Mouse (Mus musculus) spleen, adult 2 months (tissue): ENCODE data around the gene Orm1. TPM values are rescaled to one million over a fixed set of nuclear protein-coding genes. Genes with fewer than 3 reads are reported as not detected.

Experiments used
- DNase-seq, 2 experiments: peaks; one replicate each; pipeline versions ENCODE4 v3.0.0 to v3.0.0-alpha.2; 2012 to 2021; ENCODE audit warnings: low spot score in 2 of 2, low read depth in 1 of 2
- H3K27ac ChIP-seq: fragments of 200-500 bp; 2 replicates; pipeline ENCODE4 v1.5.1; 2012; ENCODE audit warnings: low read length, inconsistent platforms; ENCODE audit not compliant: insufficient read depth
- H3K27me3 ChIP-seq: fragments of 200-500 bp; 2 replicates; pipeline ENCODE4 v1.6.1; 2012; ENCODE audit warnings: mild to moderate bottlenecking, moderate library complexity, low read length, inconsistent platforms; ENCODE audit not compliant: control insufficient read depth, insufficient read depth
- H3K36me3 ChIP-seq: fragments of 200-500 bp; 2 replicates; pipeline ENCODE4 v1.6.1; 2012; ENCODE audit warnings: mild to moderate bottlenecking, low read length, inconsistent platforms; ENCODE audit not compliant: control insufficient read depth, insufficient read depth
- H3K4me1 ChIP-seq: fragments of 200-500 bp; 2 replicates; pipeline ENCODE4 v1.6.1; 2011; ENCODE audit warnings: inconsistent platforms; ENCODE audit not compliant: control insufficient read depth, insufficient read depth, insufficient read length
- H3K4me3 ChIP-seq: fragments of 200-500 bp; 2 replicates; pipeline ENCODE4 v1.5.1; 2011; ENCODE audit warnings: mild to moderate bottlenecking, inconsistent platforms; ENCODE audit not compliant: insufficient read depth, insufficient read length; ENCODE audit errors: extremely low read depth
- CTCF ChIP-seq: fragments of 200-500 bp; IDR thresholded peaks from 2 replicates; pipeline ENCODE4 v1.5.1; 2011; ENCODE audit warnings: mild to moderate bottlenecking, inconsistent platforms; ENCODE audit not compliant: insufficient read depth, insufficient read length, insufficient replicate concordance; ENCODE audit errors: extremely low read depth
- POLR2A ChIP-seq: fragments of 200-500 bp; IDR thresholded peaks from 2 replicates; pipeline ENCODE4 v1.6.1; 2011; ENCODE audit warnings: low read depth, low read length, inconsistent platforms
- WGBS: fragments of 180-500 bp; shearing (Covaris S2); methylation state at CpG from one replicate; pipeline ENCODE4 v1.1.7; 2018; 5-methylcytosine and 5-hydroxymethylcytosine counted together
- polyA plus RNA-seq: library from polyadenylated mRNA; depleted of rRNA; stranded (reverse); fragments of >200 nt; gene quantifications from 2 replicates; pipeline ENCODE4 v1.2.3, GENCODE M21; 2012

Gene Orm1
- polyA plus RNA-seq, 1 experiment: 0.43 TPM

DNA sequence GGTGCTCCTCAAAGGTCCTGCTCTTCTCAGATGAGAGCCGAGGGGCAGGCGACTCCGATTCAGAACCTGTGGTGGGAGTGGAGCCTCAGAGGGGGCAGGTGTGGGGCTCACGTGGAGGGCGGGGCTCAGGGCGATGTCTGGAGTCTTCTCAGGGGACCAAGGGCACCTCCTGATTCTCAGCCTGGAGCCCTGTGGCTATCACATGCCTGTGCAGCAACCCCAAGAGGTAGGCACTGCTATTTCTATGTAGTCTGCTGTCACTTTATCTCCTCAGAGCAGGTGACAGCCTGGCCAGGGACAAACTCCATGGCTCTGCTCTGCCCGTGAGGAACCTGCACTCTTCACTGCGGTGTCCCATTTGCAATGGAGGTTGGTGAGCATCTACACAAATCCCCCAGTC is 29.0 kb downstream of the Orm1 start:
- H3K4me1 ChIP-seq: 0 out of 2 replicates have a peak, but pooled peaks cover 2% of the 10 kb centered on the region
- DNase-seq: no peak
- H3K27me3 ChIP-seq: no peaks in the 10 kb centered on the region
- WGBS: 87% methylated on average over 8 of the region's 8 CpGs
- peaks cover 87% of the 10 kb centered on the region for H3K36me3 ChIP-seq
- no peak overlapping the region for H3K4me3 ChIP-seq
- TF ChIP-seq CTCF (no peak), POLR2A (no peak)
- H3K27ac ChIP-seq: no peak overlapping the region

DNA sequence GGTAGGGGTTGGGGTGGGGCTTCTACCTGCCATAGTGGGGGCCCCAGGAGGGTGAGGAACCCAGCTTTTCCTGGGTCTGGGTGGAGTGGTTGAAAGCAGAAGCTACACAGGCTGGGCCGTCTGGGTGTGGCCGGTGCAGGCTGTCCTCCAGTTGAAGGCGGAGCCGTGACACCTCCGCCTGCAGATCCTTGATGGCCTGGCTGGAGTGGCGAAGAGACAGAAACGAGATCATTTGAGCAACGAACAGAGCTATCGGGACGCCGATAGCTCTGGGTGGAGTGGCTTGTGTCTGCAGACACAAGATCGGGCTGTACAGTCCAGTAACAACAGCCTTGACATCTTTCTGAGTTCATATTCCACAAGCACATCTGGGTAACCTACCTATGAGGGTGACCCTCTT is 30.0 kb downstream of the Orm1 start:
- no peak for DNase-seq
- no peak overlapping the region for H3K4me3 ChIP-seq
- WGBS: 75% methylated on average over 12 of the region's 12 CpGs
- peak overlapping the region; percentile 38; the same call in 1 of the 2 replicates for H3K27ac ChIP-seq
- TF ChIP-seq CTCF: no peak
- TF ChIP-seq POLR2A: no peak
- H3K36me3 ChIP-seq: peaks cover 87% of the 10 kb centered on the region
- H3K4me1 ChIP-seq: 0 out of 2 replicates have a peak, but pooled peaks cover 2% of the 10 kb centered on the region
- H3K27me3 ChIP-seq: no peaks in the 10 kb centered on the region

DNA sequence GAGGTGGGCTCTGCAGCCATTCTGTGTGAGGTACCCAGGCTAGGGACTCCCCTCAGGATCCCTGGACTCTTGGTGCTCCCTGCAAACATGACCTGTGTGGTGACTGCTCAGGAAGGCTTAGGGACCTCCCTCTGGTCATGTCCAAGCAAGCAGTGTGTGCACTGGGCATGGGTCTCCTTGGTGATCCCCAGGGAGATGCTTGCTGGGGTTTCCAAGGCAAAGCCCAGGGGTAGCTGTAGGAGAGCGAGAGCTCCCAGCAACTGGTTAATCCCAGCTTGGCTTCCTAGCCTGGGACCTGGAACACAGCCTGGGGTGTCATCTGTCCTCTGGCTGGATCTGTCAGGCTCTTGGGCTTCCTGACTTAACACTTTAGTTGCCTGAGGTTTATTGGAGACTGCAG is 31.0 kb downstream of the Orm1 start:
- TF ChIP-seq POLR2A (no peak), CTCF (no peak)
- Histone ChIP-seq H3K4me1 (0 out of 2 replicates have a peak, but pooled peaks cover 2% of the 10 kb centered on the region), H3K36me3 (peaks cover 89% of the 10 kb centered on the region), H3K27me3 (no peaks in the 10 kb centered on the region), H3K4me3 (no peak overlapping the region), H3K27ac (peak overlapping the region; percentile 38; the same call in 1 of the 2 replicates)
- 100% methylated on average over 1 of the region's 1 CpGs for WGBS
- DNase-seq: no peak

GRCm38 (mm10) chr4:63377483-63377882 is 33.1 kb downstream of the Orm1 start:
- Histone ChIP-seq H3K4me1 (peaks cover under 1% of the 10 kb centered on the region; the same call in 1 of the 2 replicates), H3K27me3 (no peaks in the 10 kb centered on the region), H3K27ac (no peak overlapping the region), H3K36me3 (peaks cover 92% of the 10 kb centered on the region), H3K4me3 (no peak overlapping the region)
- DNase-seq: no peak
- TF ChIP-seq CTCF (peak; percentile 12; the same call in 1 of the 2 replicates), POLR2A (no peak)
- WGBS: 78% methylated on average over 7 of the region's 7 CpGs

GRCm38 (mm10) chr4:63382676-63383369 is 38.5 kb downstream of the Orm1 start:
- Histone ChIP-seq H3K4me3 (no peak overlapping the region), H3K27me3 (no peaks in the 10 kb centered on the region), H3K36me3 (peaks cover 85% of the 10 kb centered on the region), H3K27ac (peak overlapping the region; percentile 7; the same call in 1 of the 2 replicates), H3K4me1 (peaks cover 30% of the 10 kb centered on the region; the same call in 1 of the 2 replicates)
- WGBS: 90% methylated on average over 4 of the region's 4 CpGs
- TF ChIP-seq POLR2A (no peak), CTCF (no peak)
- DNase-seq: no peak

- no peak overlapping the region for H3K4me3 ChIP-seq
- no peak for DNase-seq
- H3K4me1 ChIP-seq: peaks cover 37% of the 10 kb centered on the region; the same call in 1 of the 2 replicates
- H3K27me3 ChIP-seq: no peaks in the 10 kb centered on the region
- peaks cover 83% of the 10 kb centered on the region for H3K36me3 ChIP-seq
- TF ChIP-seq CTCF: no peak
- no peak for TF ChIP-seq POLR2A
- peak overlapping the region; percentile 45; the same call in 1 of the 2 replicates for H3K27ac ChIP-seq
- WGBS: 73% methylated on average over 12 of the region's 12 CpGs
Measured at GRCm38 (mm10) chr4:63383474-63383873, 39.1 kb downstream of the Orm1 start.

DNA sequence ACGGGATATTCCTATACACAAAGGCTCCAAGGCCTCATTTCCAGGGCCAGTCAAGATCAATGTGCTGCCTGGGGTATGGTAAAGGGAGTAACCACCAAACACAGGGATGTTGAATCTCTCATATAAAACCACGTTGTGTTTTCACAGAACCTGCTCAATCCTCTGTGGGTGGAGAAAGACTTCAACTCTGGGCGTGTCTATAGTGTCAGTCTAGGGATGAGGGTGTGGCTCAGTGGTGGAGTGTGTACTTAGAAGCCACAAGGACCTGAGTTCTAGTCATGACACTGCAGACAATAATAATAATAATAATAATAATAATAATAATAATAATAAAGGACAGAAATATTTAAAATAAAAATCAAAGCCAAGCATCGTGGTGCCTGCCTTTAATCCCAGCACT is 39.9 kb downstream of the Orm1 start:
- H3K36me3 ChIP-seq: peaks cover 77% of the 10 kb centered on the region
- peak overlapping the region; percentile 45; the same call in 1 of the 2 replicates for H3K27ac ChIP-seq
- H3K4me3 ChIP-seq: no peak overlapping the region
- TF ChIP-seq POLR2A (no peak), CTCF (no peak)
- H3K27me3 ChIP-seq: no peaks in the 10 kb centered on the region
- DNase-seq: no peak
- peaks cover 43% of the 10 kb centered on the region; the same call in 1 of the 2 replicates for H3K4me1 ChIP-seq
- 67% methylated on average over 4 of the region's 4 CpGs for WGBS
